Mouse (Mus musculus) heart, postnatal 10 days (tissue): ENCODE measurements around the gene Gm10282. TPM values are rescaled to one million over a fixed set of nuclear protein-coding genes. Genes with fewer than 3 reads are reported as not detected.

Experiments
- DNase-seq, 2 experiments: peaks; one replicate each; pipeline ENCODE4 v3.0.0; 2021
- intact Hi-C: fragments of 180-260 bp; cut with DNase I; formaldehyde crosslinking; loops from one replicate; pipeline ENCODE4 v1.15.1; 2025
- total RNA-seq, 2 experiments: library from RNA; stranded (reverse); gene quantifications; 2 replicates each; pipeline ENCODE4 v1.2.3; 2021

The Gm10282 gene
- total RNA-seq, 2 experiments from 2014 or later = 15.9 to 19.4 TPM

DNA sequence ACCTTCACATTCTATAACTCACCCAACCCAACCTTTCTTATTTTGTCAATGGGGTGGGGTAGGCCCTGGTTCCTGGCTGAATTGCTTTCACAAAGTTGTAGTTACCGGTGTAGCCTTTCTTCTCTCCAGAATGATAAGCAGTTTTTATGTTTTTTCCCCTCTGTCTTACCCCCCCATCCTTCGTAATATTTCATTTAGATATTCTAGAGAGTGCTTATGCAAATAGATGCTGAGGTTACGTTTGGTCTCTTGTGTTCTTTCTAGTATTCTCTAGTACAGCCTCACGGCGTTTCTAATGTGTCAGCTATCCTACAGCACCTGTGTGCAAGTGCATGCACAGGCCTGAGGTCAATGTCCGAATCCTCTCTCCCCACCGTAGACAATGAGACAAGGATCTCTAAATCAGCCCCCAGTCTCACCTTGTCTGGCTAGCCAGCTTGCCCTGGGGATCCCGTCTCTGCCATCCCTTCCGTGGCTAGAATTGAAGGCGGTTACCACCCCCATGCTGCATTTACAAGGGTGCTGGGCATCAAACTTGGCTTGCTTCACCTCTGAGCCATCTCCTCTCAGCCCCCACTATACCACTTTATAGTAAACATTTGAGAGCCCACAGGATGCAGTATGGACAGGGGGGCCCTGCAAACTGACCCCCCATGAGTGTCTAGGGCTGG, 19.1 kb upstream of the Gm10282 start:
- DNase-seq = no peak
- intact Hi-C loops = no loop called here

DNA sequence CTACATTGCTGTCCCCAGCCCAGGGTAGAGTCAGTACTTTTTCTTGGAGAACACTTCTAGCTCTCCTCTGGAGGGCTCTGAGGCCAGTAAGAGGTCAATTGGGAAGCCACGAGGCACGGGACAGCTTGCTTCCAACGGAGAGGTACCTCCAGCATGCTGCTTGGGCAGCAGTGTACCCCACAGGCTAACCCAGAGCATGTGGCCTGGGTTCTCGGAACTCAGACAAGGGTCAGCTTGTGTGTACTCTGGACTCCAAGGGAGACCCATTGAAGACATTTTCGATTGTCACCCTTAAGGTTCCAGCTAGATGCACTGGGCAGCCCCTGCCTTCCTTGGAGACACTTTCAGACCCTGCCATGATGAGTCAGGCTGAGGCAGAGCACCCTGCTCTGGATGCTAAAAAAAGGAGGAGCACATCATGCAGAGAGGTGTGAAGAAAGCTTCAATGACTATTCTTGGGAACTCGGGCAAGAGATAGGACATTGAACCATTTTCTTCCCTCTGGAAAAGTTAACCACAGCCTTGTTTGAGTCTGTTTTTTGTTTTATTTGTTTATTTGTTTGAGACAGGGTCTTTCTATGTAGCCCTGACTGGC, 18.2 kb upstream of the Gm10282 start:
- no peak for DNase-seq
- intact Hi-C loops = loop anchor here (1.0 kb wide), 1 partner anchor 28 kb away; no protein-coding TSS in a partner anchor

DNA sequence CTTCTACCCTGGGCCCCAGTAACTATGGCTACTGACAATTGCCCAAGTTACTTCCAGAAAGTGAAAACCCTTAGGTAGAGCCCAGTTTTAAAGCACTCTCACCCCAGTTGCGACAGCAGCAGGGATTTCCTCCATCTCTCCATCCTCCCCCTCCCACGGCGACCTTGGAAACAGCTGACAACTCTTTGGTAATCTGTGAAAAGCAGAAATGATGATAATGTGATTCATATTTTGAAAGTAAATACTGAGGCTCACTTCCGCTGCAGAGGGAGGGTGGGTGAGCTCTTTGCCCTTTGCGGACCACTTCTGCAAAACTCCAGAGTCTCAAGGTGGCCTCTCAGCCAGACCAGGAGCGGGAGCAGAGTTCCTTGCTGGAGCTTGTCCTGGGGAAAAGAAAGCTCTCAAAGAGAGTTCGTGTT, 17.4 kb upstream of the Gm10282 start:
- intact Hi-C loops = no loop called here
- DNase-seq = peak; percentile 45 to 55

DNA sequence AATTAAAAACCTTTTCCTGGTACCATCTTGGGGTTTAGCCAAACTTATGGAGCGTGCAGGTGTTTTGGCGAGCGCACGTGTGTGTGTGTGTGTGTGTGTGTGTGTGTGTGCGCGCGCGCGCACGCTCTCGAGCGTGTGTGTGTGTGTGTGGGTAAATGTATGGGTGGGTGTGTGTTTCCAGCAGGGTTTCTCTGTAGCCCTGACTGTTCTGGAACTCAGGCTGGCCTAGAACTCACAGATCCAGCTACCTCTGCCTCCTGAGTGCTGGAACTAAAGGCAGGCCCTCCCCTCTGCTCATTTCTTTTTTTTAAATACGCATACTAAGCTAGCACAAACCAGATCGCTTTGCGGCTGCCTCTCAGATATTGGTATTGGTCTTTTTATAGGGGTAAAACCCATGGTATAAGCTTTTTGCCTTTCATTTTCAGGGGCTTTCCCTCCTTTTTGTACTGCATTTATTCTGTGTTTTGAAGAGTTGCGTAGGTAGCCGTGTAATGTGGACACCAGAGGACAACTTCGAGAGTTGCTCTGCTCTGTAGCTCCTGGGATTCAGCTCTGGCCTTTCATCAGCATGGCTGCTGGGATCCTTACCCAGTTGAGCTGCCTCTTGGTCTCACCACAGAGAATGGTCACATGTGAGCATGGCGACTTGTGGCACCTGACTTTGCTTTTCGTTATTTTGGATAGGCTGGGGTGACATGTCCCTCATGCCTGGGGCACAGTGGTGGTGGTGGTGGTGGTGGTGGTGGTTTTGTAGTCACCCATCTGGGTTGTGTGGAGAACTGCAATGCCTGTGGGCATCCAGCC, 16.8 kb upstream of the Gm10282 start:
- no peak for DNase-seq

DNA sequence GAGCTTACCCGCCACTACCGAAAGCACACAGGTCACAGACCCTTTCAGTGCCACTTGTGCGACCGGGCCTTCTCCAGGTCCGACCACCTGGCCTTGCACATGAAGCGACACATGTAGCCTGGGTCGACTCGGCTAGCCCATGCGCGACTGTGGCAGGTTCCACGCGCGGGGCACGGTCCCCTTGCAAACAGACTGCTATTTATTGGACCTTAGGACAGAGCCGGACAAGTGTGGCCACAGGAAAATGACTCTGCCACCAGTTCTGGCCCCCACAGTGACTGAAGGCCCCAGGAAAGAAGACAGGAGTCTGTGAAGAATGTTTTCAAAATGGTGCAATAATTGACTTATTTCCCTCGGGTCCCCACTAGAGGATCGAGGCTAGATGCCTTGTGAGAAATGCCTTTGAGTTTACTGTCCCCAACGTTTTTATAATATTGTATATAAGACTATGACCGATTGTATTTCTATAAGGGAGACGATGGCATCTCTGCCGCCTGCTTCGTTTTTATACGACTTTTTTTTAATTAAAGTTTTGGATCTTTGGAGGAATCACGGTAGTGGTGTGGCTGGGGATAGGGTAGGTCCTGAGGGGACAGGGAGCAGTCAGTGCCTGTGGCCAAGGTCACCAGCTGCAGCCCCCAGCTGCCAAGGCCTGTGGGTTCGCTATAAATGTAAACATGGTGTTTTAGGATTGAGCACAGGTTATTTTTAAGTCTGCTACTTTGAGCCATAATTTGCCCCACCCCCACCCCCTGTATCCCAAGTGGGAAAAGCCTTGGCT, 15.9 kb upstream of the Gm10282 start:
- intact Hi-C loops = loop anchor here (2.0 kb wide), 1 partner anchor 52 kb away; no protein-coding TSS in a partner anchor
- no peak for DNase-seq

More for the DNA sequence above, 16.8 kb upstream of the Gm10282 start:
- intact Hi-C loops = loop anchor here (2.0 kb wide), 1 partner anchor 53 kb away; no protein-coding TSS in a partner anchor

DNA sequence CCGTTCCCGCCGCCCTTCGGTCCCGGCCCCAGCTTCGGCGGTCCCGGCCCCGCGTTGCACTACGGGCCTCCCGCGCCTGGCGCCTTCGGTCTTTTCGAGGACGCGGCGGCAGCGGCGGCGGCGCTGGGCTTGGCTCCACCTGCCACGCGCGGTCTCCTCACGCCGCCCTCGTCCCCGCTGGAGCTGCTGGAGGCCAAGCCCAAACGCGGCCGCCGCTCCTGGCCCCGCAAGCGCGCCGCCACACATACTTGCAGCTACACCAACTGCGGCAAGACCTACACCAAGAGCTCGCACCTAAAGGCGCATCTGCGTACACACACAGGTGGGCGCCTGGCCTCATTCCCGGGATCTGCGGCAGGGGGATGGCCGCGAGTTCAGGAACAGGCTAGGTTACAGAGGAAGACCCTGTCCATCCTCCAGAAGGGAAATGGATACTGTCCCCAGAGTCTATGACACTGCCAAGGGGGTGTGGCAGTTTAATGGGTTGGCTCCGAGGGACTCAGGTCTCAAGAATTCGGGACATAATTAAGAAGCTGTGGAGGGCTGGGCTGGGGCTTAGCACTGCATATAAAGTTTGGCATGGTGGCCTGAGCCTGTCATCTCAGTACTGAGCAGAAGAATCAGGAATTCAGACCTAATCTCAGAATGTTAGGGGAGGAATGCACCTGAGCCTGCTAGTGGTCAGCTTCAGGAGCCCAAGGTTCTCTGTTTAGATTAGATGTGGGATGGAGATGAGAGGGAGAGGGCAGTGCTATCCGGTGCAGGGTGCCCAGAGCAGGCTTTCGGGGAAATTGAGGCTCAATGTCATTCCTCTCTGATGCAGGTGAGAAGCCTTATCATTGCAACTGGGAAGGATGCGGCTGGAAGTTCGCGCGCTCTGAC, 15.1 kb upstream of the Gm10282 start:
- intact Hi-C loops = loop anchor here (1.0 to 2.0 kb wide), 2 partner anchors 20 to 51 kb away; no protein-coding TSS in a partner anchor
- DNase-seq = peak; percentile 56 to 58

DNA sequence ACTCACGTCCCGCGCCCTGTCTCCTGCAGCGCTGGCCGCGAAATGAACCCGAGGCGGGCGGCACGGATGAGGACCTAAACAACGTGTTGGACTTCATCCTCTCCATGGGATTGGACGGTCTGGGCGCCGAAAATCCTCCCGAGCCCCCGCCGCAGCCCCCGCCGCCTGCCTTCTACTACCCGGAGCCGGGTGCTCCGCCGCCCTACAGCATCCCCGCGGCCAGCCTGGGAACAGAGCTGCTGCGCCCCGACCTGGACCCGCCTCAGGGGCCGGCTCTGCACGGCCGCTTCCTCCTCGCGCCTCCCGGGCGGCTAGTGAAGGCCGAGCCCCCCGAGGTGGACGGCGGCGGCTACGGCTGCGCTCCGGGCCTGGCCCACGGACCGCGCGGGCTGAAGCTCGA, 14.3 kb upstream of the Gm10282 start:
- no peak for DNase-seq
- intact Hi-C loops = loop anchor here (1.0 kb wide), 1 partner anchor 19 kb away; no protein-coding TSS in a partner anchor

DNA sequence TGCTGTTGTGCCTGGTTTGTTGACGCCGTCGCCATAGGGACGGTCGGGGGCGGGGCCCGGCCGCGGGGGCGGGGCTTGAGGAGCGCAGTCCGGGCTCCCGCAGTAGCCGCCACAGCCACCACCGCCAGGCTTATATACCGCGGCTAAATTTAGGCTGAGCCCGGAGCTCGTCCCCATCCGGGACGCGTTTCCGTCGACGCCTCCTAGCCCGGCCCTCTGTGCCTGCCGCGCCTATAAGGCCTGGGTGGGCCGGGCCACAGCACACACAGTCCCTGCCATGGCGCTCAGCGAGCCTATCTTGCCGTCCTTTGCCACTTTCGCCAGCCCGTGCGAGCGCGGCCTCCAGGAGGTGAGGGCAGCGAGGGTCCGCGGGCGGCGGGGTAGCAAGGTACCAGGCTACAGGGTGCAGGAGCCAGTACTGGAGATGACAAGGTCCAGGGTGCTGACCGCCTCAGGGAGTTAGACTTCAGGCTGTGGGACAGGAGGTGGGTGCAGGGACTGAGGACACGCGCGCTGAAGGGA, 13.8 kb upstream of the Gm10282 start, which contains the start of gene Klf2:
Gene Klf2, plus strand, starts transcription at position 233 of the 522 bp plus-strand sequence.
- DNase-seq = peak; percentile 99
- intact Hi-C loops = loop anchor here (1.0 kb wide), 1 partner anchor 19 kb away; no protein-coding TSS in a partner anchor

DNA sequence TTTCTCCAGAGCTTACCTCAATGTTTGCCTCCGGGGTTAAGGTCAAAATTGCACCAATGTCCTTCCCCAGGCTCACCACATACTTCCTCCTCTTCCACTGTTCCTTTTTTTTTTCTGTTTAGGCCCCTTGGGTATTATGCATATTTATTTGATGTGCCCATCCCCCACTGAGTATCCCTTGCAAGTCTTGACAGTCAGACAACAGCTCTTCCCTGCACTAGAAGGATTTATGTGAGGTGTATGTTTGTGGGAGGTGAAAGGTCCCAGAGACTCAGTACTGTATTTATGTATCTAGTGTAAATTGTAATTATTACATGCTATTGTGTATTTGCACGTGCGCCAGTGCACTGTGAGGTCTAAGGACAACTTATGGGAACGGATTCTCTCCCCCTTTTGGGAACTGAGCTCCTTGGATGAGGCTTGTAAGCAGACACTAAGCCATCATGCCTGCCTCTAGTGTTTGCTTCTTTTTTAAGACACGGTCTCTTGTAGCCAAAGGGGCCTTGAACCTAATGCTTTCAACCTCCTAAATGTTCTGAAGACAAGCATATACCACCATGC, 12.8 kb upstream of the Gm10282 start:
- no peak for DNase-seq
- intact Hi-C loops = no loop called here

DNA sequence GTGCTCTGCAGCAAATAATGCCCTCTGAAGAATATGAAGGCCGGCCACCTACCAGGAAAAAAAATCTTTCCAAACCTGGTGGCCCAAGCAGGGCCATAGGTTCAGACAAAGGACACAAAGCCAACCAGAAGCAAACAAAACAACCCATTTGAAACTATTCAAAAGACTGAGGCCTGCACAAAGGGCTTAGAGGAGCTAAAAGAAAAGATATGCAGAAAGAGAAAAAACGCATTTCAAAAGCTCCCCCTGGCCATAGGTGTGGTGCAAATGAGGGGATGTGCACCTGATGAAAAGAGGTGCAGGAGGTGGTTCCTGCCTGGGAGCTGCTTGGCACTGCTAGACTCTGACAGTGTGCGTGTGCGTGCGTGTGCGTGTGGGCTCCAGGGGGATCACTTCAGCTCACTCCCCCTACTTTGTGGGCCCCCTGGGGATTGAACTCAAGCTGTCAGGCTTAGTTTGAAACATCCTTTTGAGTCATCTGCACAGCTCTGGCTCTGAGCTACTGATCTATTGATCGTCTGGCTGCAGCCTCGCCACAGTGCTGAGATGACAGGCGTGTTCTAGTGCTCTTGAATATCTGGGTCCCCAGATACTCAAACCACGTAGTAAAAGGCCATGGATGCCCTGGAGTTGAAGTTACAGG, 11.1 kb upstream of the Gm10282 start:
- intact Hi-C loops = no loop called here
- DNase-seq = no peak

DNA sequence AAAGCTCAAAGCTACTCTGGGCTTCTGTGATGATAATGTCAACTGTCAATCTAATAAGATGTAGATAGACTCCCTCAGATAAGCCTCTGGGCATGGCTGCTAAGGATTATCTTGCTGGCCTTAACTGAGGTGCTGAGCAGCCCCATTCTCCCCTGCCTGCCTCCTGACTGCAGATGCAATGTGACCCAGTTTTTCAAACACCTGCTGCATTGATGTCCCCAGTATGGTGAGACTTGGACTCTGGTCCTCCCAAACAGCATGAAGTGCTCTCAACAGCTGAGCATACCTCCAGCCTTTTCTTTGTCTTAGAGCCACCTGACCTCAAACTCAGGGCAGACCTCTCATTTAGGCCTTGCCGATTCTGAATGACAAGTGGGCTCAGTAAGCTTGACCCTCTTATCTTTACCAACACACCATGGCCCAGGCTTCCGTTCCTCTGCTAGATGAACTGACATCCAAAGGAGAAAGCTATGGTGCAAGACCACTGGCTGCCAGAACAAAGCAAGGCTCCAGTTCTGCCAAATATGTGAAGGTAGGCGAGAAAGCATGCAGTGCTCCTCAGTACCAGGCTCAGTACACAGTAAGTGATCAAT, 8.0 kb upstream of the Gm10282 start:
- intact Hi-C loops = no loop called here
- no peak for DNase-seq

DNA sequence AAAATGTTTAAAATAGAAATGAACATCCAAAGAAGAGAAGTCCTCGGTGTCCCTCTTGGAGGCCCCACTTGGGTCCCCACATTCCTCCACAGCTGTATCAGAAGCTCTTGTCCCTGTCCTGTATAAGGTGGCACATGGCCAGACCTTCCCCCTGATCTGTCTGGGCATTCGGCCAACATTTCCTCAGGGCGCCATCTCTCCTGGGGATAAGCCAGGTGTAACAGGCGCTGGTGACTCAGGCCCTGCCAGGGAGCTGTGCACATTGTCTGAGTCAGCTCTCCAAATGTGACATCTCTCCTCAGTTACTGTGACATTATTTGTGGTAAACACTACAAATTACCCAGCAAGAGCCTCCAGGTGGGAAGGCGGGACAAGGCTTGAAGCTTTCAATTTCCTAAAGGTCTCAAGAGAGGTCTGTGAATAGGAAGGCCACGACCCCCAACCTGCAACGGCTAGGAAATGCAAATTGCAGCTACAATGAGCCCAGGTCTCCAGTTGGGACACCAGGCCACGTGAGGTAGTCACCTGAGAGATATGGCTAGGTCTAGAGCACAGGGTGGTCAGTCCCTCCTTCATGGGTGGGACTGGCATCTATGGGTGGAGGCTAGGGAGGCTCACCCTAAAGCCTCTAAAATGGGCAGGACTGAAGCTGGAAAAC, 5.9 kb upstream of the Gm10282 start:
- intact Hi-C loops = no loop called here
- peak; percentile 88 to 92 for DNase-seq

DNA sequence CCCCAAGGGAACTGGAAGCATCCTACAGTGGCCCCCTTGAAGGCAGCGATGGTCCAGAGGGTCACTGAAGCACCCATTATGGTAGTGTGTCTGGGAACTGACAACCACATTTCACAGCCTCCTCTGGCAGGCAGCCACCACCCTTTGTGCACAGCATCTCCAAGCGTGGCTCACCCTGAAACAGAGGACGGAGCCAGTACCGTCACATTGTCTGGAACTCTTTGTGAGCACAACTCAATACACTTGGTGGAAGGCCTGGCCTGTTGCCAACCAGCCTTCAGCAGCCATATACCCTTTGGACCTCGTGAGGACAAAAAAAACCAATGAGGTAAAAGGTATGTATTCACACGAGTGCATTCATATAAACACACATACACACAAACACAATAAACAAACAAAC, 3.2 kb upstream of the Gm10282 start:
- DNase-seq = peak; percentile 65 to 78
- intact Hi-C loops = no loop called here

DNA sequence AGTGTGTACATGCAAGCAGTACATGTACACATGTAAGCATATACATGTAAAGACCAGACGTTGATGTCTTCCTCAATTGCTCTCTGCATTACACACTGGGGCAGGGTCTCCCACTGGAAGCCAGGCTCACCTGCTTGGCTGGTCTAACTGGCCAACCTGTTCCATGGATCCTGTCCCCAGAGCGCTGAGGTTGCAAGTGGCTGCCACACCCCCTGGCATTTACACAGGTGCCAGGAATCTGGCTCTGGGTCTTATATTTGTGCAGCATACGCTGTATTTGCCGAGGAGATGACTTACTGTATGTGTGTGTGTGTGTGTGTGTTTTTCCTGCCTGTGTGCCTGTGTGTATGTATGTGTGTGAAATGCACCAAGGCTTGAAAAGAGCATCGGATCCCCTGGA, 1.9 kb upstream of the Gm10282 start:
- no peak for DNase-seq
- intact Hi-C loops = no loop called here

DNA sequence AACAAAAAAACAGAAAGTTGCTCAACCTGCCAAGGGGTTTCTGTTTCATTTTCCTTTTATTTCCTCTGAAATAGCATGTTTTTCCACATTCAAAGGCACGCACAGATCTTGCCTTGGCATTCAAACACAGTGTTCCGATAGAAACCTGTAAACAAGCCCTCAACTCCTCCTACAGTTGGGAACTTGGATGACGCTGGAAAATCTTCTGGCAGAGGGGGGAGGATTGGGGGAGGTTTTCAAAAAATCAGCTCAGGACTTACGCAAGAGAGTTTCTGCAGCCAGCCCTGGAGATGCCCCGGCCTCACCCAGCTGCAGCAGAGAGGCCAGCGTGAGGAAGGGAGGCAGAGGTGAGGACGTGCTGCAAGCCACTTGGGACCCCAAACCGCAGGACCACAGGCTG, 1.4 kb downstream of the Gm10282 start:
- intact Hi-C loops = no loop called here
- peak; percentile 75 to 78 for DNase-seq

DNA sequence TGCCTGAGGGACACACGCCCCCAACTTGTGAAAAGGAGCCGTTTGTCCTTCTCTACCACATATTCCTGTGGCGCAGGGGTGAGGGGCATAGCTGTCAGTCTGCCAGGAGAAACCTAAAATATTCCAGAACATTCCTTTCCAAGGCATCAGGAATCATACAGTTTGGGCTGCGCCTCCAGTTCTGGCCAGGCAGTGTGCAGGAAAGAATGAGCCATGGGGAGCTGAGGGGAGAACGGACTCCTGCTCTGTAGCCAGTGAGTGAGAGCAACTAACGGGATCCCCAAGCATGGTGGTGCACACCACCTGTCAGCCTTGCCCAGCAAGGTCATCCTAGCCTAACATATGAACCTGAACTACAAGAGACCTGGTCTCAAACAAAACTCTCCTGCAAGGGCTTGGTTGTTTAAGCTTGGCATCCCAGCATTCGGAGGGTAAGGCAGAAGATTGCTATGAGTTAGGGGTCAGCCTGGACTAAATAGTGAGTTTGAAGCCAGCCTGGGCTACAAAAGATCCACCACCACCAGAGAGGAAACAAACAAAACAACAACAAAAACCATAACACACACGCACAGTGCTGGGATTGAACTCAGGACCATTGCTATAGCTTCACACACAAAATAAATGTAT, 2.0 kb downstream of the Gm10282 start:
- no peak for DNase-seq

DNA sequence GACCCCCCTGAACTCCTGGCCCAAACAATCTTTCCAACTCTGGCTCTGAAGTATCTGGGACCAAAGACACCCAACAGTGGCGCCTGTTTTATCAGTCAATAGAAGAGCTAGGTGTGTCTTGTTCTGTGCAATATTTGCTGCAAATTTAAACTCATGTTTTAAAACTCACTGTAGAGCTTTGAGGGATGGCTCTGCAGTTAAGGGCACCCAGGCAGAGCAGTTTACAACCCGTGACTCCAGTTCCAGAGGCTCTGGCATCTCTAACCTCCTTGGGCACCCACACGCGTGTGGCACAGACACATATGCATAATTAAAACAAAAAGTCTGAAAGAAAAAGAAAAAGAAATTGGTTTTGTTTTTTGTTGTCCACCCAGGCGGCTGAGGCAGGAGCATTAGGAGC, 3.6 kb downstream of the Gm10282 start:
- intact Hi-C loops = no loop called here
- DNase-seq = no peak

More for the DNA sequence above, 2.0 kb downstream of the Gm10282 start:
- intact Hi-C loops = no loop called here
